Mouse (Mus musculus): ENCODE data around the gene Msantd3. TPM values are rescaled to one million over a fixed set of nuclear protein-coding genes. Genes with fewer than 3 reads are reported as not detected.

Gene Msantd3
- polyA plus RNA-seq, 1 experiment, result 24.5 TPM

DNA sequence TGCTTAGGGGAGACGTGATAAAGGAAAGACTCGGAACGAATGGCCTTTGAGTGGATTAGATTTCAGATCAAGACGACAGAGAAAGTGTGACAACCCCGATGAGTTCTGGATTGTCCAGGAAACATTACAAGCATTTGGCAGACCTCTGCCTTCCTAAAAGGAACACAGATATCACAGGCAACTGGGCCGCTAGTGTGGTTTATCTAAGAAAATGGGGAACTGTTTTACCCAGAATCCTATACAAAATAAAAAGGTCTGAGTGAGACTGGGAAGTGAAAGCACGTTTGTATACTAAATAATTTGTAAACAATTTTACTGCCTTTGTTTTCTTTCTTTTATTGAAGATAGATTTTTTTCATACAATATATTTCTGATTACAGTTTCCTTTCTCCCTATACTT is 51.1 kb downstream of the Msantd3 start:
- TF ChIP-seq REST (IDR thresholded peaks at IDR 0.05; ENCODE audit: insufficient read depth, insufficient read length) (no peak), TCF3 (IDR thresholded peaks at IDR 0.05; ENCODE audit: insufficient read length, low read depth) (no peak), USF1 (IDR thresholded peaks at IDR 0.05; ENCODE audit: low read depth) (no peak), E2F4 (IDR thresholded peaks at IDR 0.05; ENCODE audit: insufficient read depth) (no peak), CEBPB (IDR thresholded peaks at IDR 0.05; ENCODE audit: insufficient read depth, poor library complexity, severe bottlenecking) (no peak), TCF12 (IDR thresholded peaks at IDR 0.05; ENCODE audit: insufficient read depth, poor library complexity, severe bottlenecking) (no peak), SRF (IDR thresholded peaks at IDR 0.05; ENCODE audit: control insufficient read depth, insufficient read length, low read depth) (no peak), MYOG (IDR thresholded peaks at IDR 0.05; ENCODE audit: control insufficient read depth in 1 of 3, insufficient read depth in 1 of 3, insufficient read length in 2 of 3, low read depth in 2 of 3) (no peak), POLR2A (IDR thresholded peaks at IDR 0.05; ENCODE audit: insufficient read length, low read depth) (no peak), POLR2AphosphoS2 (IDR thresholded peaks at IDR 0.05; ENCODE audit: insufficient read length, low read depth) (no peak), MYOD1 (IDR thresholded peaks at IDR 0.05; ENCODE audit: control insufficient read depth in 1 of 3, insufficient read length in 2 of 3, low read depth in 2 of 3) (no peak), MAX (IDR thresholded peaks at IDR 0.05; ENCODE audit: low read depth) (no peak)
- H3K4me3 ChIP-seq, result no peak overlapping the region
- no peaks in the 10 kb centered on the region for H3K27me3 ChIP-seq (ENCODE audit: control insufficient read depth, insufficient read depth, insufficient read length)
- H3ac ChIP-seq (ENCODE audit: control insufficient read depth, insufficient read length), result no peak overlapping the region
- H3K4me2 ChIP-seq (ENCODE audit: low read depth), result no peak overlapping the region
- peaks cover 67% of the 10 kb centered on the region for H3K79me2 ChIP-seq (ENCODE audit: control insufficient read depth, insufficient read depth)
- H3K36me3 ChIP-seq (ENCODE audit: control insufficient read depth, insufficient read depth), result no peaks in the 10 kb centered on the region

DNA sequence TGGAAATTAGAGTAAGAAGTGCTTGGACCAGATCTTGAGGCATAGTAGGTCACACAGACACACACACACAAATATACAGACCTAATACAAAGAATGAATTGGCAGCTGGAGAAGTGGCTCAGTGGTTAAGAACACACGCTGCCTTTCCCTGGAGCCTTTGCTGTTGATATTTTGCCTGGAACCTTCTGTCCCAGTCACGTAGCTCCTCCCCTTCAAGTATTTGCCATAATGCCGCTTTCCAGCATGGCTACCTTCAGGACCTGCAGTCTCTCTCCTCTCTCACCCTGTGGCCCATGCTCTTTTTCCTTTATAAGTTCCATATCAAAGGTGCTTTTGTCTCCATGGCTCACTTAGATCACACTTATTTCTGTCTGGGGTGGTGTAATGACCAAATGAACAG is 51.7 kb downstream of the Msantd3 start:
- H3K79me2 ChIP-seq (ENCODE audit: control insufficient read depth, insufficient read depth), result peaks cover 66% of the 10 kb centered on the region
- no peaks in the 10 kb centered on the region for H3K36me3 ChIP-seq (ENCODE audit: control insufficient read depth, insufficient read depth)
- H3ac ChIP-seq (ENCODE audit: control insufficient read depth, insufficient read length), result no peak overlapping the region
- no peaks in the 10 kb centered on the region for H3K27me3 ChIP-seq (ENCODE audit: control insufficient read depth, insufficient read depth, insufficient read length)
- TF ChIP-seq SRF (IDR thresholded peaks at IDR 0.05; ENCODE audit: control insufficient read depth, insufficient read length, low read depth) (no peak), CEBPB (IDR thresholded peaks at IDR 0.05; ENCODE audit: insufficient read depth, poor library complexity, severe bottlenecking) (no peak), REST (IDR thresholded peaks at IDR 0.05; ENCODE audit: insufficient read depth, insufficient read length) (no peak), MYOD1 (IDR thresholded peaks at IDR 0.05; ENCODE audit: control insufficient read depth in 1 of 3, insufficient read length in 2 of 3, low read depth in 2 of 3) (no peak), MYOG (IDR thresholded peaks at IDR 0.05; ENCODE audit: control insufficient read depth in 1 of 3, insufficient read depth in 1 of 3, insufficient read length in 2 of 3, low read depth in 2 of 3) (no peak), E2F4 (IDR thresholded peaks at IDR 0.05; ENCODE audit: insufficient read depth) (no peak), TCF3 (IDR thresholded peaks at IDR 0.05; ENCODE audit: insufficient read length, low read depth) (no peak), USF1 (IDR thresholded peaks at IDR 0.05; ENCODE audit: low read depth) (no peak), POLR2AphosphoS2 (IDR thresholded peaks at IDR 0.05; ENCODE audit: insufficient read length, low read depth) (no peak), MAX (IDR thresholded peaks at IDR 0.05; ENCODE audit: low read depth) (no peak), POLR2A (IDR thresholded peaks at IDR 0.05; ENCODE audit: insufficient read length, low read depth) (no peak), TCF12 (IDR thresholded peaks at IDR 0.05; ENCODE audit: insufficient read depth, poor library complexity, severe bottlenecking) (no peak)
- H3K4me3 ChIP-seq, result no peak overlapping the region
- H3K4me2 ChIP-seq (ENCODE audit: low read depth), result no peak overlapping the region

DNA sequence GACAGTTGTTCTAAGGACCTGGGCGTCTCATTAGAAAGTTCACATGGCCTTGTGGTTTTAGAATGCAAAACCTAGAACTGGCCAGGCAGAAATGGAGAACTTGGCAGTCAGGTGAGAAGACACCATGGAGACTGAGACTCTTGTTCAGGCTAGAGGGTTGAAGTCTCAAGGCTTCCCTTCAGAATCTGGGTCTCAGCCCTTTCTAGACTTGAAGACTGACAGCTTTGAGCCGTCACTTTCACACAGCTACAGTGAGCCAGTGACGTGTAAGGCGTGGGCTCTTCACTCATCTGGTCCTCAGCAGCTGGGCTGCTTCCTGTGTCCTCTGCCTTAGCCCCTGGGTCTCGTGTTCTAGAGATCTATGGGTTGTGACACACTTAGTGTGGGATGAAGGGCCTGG is 52.6 kb downstream of the Msantd3 start:
- H3K79me2 ChIP-seq (ENCODE audit: control insufficient read depth, insufficient read depth), result peaks cover 62% of the 10 kb centered on the region
- no peak overlapping the region for H3K4me3 ChIP-seq
- TF ChIP-seq E2F4 (IDR thresholded peaks at IDR 0.05; ENCODE audit: insufficient read depth) (no peak), MYOD1 (IDR thresholded peaks at IDR 0.05; ENCODE audit: control insufficient read depth in 1 of 3, insufficient read length in 2 of 3, low read depth in 2 of 3) (no peak), POLR2AphosphoS2 (IDR thresholded peaks at IDR 0.05; ENCODE audit: insufficient read length, low read depth) (no peak), TCF3 (IDR thresholded peaks at IDR 0.05; ENCODE audit: insufficient read length, low read depth) (no peak), REST (IDR thresholded peaks at IDR 0.05; ENCODE audit: insufficient read depth, insufficient read length) (no peak), SRF (IDR thresholded peaks at IDR 0.05; ENCODE audit: control insufficient read depth, insufficient read length, low read depth) (no peak), TCF12 (IDR thresholded peaks at IDR 0.05; ENCODE audit: insufficient read depth, poor library complexity, severe bottlenecking) (no peak), MYOG (IDR thresholded peaks at IDR 0.05; ENCODE audit: control insufficient read depth in 1 of 3, insufficient read depth in 1 of 3, insufficient read length in 2 of 3, low read depth in 2 of 3) (no peak), POLR2A (IDR thresholded peaks at IDR 0.05; ENCODE audit: insufficient read length, low read depth) (no peak), USF1 (IDR thresholded peaks at IDR 0.05; ENCODE audit: low read depth) (no peak)

DNA sequence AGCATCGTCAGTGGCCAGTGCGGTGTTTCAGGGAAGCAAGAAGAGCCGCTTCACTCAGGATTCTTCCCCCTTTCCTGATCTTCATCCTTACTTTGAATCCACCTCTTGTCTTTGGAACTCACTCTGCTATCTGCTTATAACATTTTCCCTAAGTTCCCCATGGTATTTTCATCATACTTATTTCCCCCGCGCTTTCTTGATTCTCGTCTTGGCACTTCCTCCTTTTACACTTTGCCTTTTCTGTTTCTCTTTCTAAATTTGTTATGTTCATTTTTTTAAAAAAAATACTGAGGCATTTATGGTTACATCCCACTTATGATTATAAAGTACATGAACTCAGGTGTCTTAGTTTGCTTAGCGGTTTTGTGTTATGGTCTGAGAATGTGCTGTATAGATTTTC is 53.1 kb downstream of the Msantd3 start:
- Histone ChIP-seq H3ac (ENCODE audit: control insufficient read depth, insufficient read length) (no peak overlapping the region), H3K4me3 (no peak overlapping the region), H3K36me3 (ENCODE audit: control insufficient read depth, insufficient read depth) (no peaks in the 10 kb centered on the region), H3K79me2 (ENCODE audit: control insufficient read depth, insufficient read depth) (peaks cover 61% of the 10 kb centered on the region), H3K4me2 (ENCODE audit: low read depth) (no peak overlapping the region), H3K27me3 (ENCODE audit: control insufficient read depth, insufficient read depth, insufficient read length) (no peaks in the 10 kb centered on the region)
- TF ChIP-seq TCF12 (IDR thresholded peaks at IDR 0.05; ENCODE audit: insufficient read depth, poor library complexity, severe bottlenecking), result no peak
- no peak for TF ChIP-seq MYOG (IDR thresholded peaks at IDR 0.05; ENCODE audit: control insufficient read depth in 1 of 3, insufficient read depth in 1 of 3, insufficient read length in 2 of 3, low read depth in 2 of 3)
- no peak for TF ChIP-seq SRF (IDR thresholded peaks at IDR 0.05; ENCODE audit: control insufficient read depth, insufficient read length, low read depth)
- TF ChIP-seq MYOD1 (IDR thresholded peaks at IDR 0.05; ENCODE audit: control insufficient read depth in 1 of 3, insufficient read length in 2 of 3, low read depth in 2 of 3), result no peak
- TF ChIP-seq E2F4 (IDR thresholded peaks at IDR 0.05; ENCODE audit: insufficient read depth), result no peak
- no peak for TF ChIP-seq TCF3 (IDR thresholded peaks at IDR 0.05; ENCODE audit: insufficient read length, low read depth)
- no peak for TF ChIP-seq REST (IDR thresholded peaks at IDR 0.05; ENCODE audit: insufficient read depth, insufficient read length)
- no peak for TF ChIP-seq POLR2A (IDR thresholded peaks at IDR 0.05; ENCODE audit: insufficient read length, low read depth)
- TF ChIP-seq MAX (IDR thresholded peaks at IDR 0.05; ENCODE audit: low read depth), result no peak
- no peak for TF ChIP-seq CEBPB (IDR thresholded peaks at IDR 0.05; ENCODE audit: insufficient read depth, poor library complexity, severe bottlenecking)
- no peak for TF ChIP-seq POLR2AphosphoS2 (IDR thresholded peaks at IDR 0.05; ENCODE audit: insufficient read length, low read depth)
- no peak for TF ChIP-seq USF1 (IDR thresholded peaks at IDR 0.05; ENCODE audit: low read depth)

More for the DNA sequence above, 52.6 kb downstream of the Msantd3 start:
- H3ac ChIP-seq (ENCODE audit: control insufficient read depth, insufficient read length), result no peak overlapping the region
- H3K36me3 ChIP-seq (ENCODE audit: control insufficient read depth, insufficient read depth), result no peaks in the 10 kb centered on the region
- H3K4me2 ChIP-seq (ENCODE audit: low read depth), result no peak overlapping the region
- no peaks in the 10 kb centered on the region for H3K27me3 ChIP-seq (ENCODE audit: control insufficient read depth, insufficient read depth, insufficient read length)

Measured in myocyte (in vitro differentiated cells).